Mouse (Mus musculus): Measurements from ENCODE around the gene Nsun4. TPM values are rescaled to one million over a fixed set of nuclear protein-coding genes. Genes with fewer than 3 reads are reported as not detected.

The Nsun4 gene
- 8.4 and 8.7 TPM in 2 replicates for polyA plus RNA-seq (2015; fragmentation: Nextera tagmentation; extraction: Ambion mirVana)

GRCm38 (mm10) chr4:116053399-116053961, at the start of gene Nsun4:
Gene Nsun4 (minus strand): TSS chr4:116053876.
- peak; percentile 41; the same call in 1 of the 2 replicates for TF ChIP-seq EP300 (IDR thresholded peaks at IDR 0.05; ENCODE audit: low read depth)
- TF ChIP-seq CTCF (IDR thresholded peaks at IDR 0.05; ENCODE audit: low read depth): no peak

GRCm38 (mm10) chr4:116100959-116101358, 47.3 kb upstream of the Nsun4 start:
- no peak overlapping the region for H3K4me2 ChIP-seq (ENCODE audit: low read depth, low read length)
- H3K9ac ChIP-seq (replicated peaks): no peak overlapping the region

More at GRCm38 (mm10) chr4:116053399-116053961, at the start of gene Nsun4:
- no peaks in the 10 kb centered on the region; the same call in 1 of the 2 replicates for H3K36me3 ChIP-seq (replicated peaks; ENCODE audit: insufficient read depth, low read length)
- no peaks in the 10 kb centered on the region for H3K9me3 ChIP-seq (ENCODE audit: low read length)
- peak within 1 kb of the TSS; percentile 84 for H3K4me2 ChIP-seq (ENCODE audit: low read depth, low read length)
- WGBS (ENCODE audit: insufficient replicate concordance): under 1% methylated on average over 35 of the region's 35 CpGs
- H3K4me1 ChIP-seq (ENCODE audit: insufficient read depth): peaks cover 10% of the 10 kb centered on the region
- H3K27ac ChIP-seq (ENCODE audit: low read depth): peak within 1 kb of the TSS; percentile 87
- peak; percentile 93 for ATAC-seq
- H3K4me3 ChIP-seq (ENCODE audit: low read depth, low read length): peak within 1 kb of the TSS; percentile 59
- H3K27me3 ChIP-seq (ENCODE audit: insufficient read depth, low read length): no peaks in the 10 kb centered on the region
- DNase-seq: peak; percentile 89
- H3K9ac ChIP-seq (replicated peaks): peak within 1 kb of the TSS; percentile 53

GRCm38 (mm10) chr4:116097211-116097610, 43.5 kb upstream of the Nsun4 start:
- ATAC-seq: peak; percentile 92
- H3K4me3 ChIP-seq (ENCODE audit: low read depth, low read length): no peak overlapping the region
- H3K9ac ChIP-seq (replicated peaks): no peak overlapping the region
- H3K9me3 ChIP-seq (ENCODE audit: low read length): no peaks in the 10 kb centered on the region
- peaks cover 3% of the 10 kb centered on the region; the same call in 1 of the 2 replicates for H3K4me1 ChIP-seq (ENCODE audit: insufficient read depth)
- no peaks in the 10 kb centered on the region for H3K27me3 ChIP-seq (ENCODE audit: insufficient read depth, low read length)
- 60% methylated on average over 8 of the region's 8 CpGs for WGBS (ENCODE audit: insufficient replicate concordance)
- no peak overlapping the region for H3K4me2 ChIP-seq (ENCODE audit: low read depth, low read length)
- peaks cover 61% of the 10 kb centered on the region for H3K36me3 ChIP-seq (replicated peaks; ENCODE audit: insufficient read depth, low read length)
- H3K27ac ChIP-seq (ENCODE audit: low read depth): peak overlapping the region; percentile 4; the same call in 1 of the 2 replicates
- TF ChIP-seq CTCF (IDR thresholded peaks at IDR 0.05; ENCODE audit: low read depth): no peak
- TF ChIP-seq EP300 (IDR thresholded peaks at IDR 0.05; ENCODE audit: low read depth): no peak
- peak; percentile 60 for DNase-seq

More at GRCm38 (mm10) chr4:116100959-116101358, 47.3 kb upstream of the Nsun4 start:
- TF ChIP-seq CTCF (IDR thresholded peaks at IDR 0.05; ENCODE audit: low read depth) (no peak), EP300 (IDR thresholded peaks at IDR 0.05; ENCODE audit: low read depth) (peak; percentile 86)
- DNase-seq: no peak
- H3K36me3 ChIP-seq (replicated peaks; ENCODE audit: insufficient read depth, low read length): peaks cover 44% of the 10 kb centered on the region
- WGBS (ENCODE audit: insufficient replicate concordance): 36% methylated on average over 7 of the region's 7 CpGs
- peaks cover 3% of the 10 kb centered on the region; the same call in 1 of the 2 replicates for H3K4me1 ChIP-seq (ENCODE audit: insufficient read depth)
- H3K4me3 ChIP-seq (ENCODE audit: low read depth, low read length): no peak overlapping the region
- no peaks in the 10 kb centered on the region for H3K27me3 ChIP-seq (ENCODE audit: insufficient read depth, low read length)
- ATAC-seq: peak; percentile 68
- H3K27ac ChIP-seq (ENCODE audit: low read depth): no peak overlapping the region
- H3K9me3 ChIP-seq (ENCODE audit: low read length): no peaks in the 10 kb centered on the region

- H3K27ac ChIP-seq (ENCODE audit: low read depth): no peak overlapping the region
- no peak overlapping the region for H3K4me2 ChIP-seq (ENCODE audit: low read depth, low read length)
- 94% methylated on average over 10 of the region's 10 CpGs for WGBS (ENCODE audit: insufficient replicate concordance)
- H3K9me3 ChIP-seq (ENCODE audit: low read length): no peaks in the 10 kb centered on the region
- no peak overlapping the region for H3K9ac ChIP-seq (replicated peaks)
- H3K4me1 ChIP-seq (ENCODE audit: insufficient read depth): peaks cover 3% of the 10 kb centered on the region; the same call in 1 of the 2 replicates
- ATAC-seq (no peak), DNase-seq (no peak)
- TF ChIP-seq CTCF (IDR thresholded peaks at IDR 0.05; ENCODE audit: low read depth) (no peak), EP300 (IDR thresholded peaks at IDR 0.05; ENCODE audit: low read depth) (no peak)
- no peaks in the 10 kb centered on the region for H3K27me3 ChIP-seq (ENCODE audit: insufficient read depth, low read length)
- no peak overlapping the region for H3K4me3 ChIP-seq (ENCODE audit: low read depth, low read length)
- H3K36me3 ChIP-seq (replicated peaks; ENCODE audit: insufficient read depth, low read length): peaks cover 66% of the 10 kb centered on the region
Measured at GRCm38 (mm10) chr4:116096291-116096690, 42.6 kb upstream of the Nsun4 start.

GRCm38 (mm10) chr4:116088510-116089249, 35.0 kb upstream of the Nsun4 start:
- ATAC-seq: no peak
- TF ChIP-seq EP300 (IDR thresholded peaks at IDR 0.05; ENCODE audit: low read depth) (no peak), CTCF (IDR thresholded peaks at IDR 0.05; ENCODE audit: low read depth) (no peak)

More at GRCm38 (mm10) chr4:116088510-116089249, 35.0 kb upstream of the Nsun4 start:
- 88% methylated on average over 23 of the region's 23 CpGs for WGBS (ENCODE audit: insufficient replicate concordance)
- H3K36me3 ChIP-seq (replicated peaks; ENCODE audit: insufficient read depth, low read length): peaks cover 51% of the 10 kb centered on the region
- no peaks in the 10 kb centered on the region for H3K9me3 ChIP-seq (ENCODE audit: low read length)
- no peak overlapping the region for H3K9ac ChIP-seq (replicated peaks)
- H3K27ac ChIP-seq (ENCODE audit: low read depth): no peak overlapping the region
- H3K4me3 ChIP-seq (ENCODE audit: low read depth, low read length): no peak overlapping the region
- H3K4me2 ChIP-seq (ENCODE audit: low read depth, low read length): no peak overlapping the region
- no peaks in the 10 kb centered on the region for H3K4me1 ChIP-seq (ENCODE audit: insufficient read depth)
- no peak for DNase-seq
- H3K27me3 ChIP-seq (ENCODE audit: insufficient read depth, low read length): no peaks in the 10 kb centered on the region

All from liver, postnatal 0 days (tissue).